Mouse (Mus musculus): Measurements from ENCODE around the gene Mettl25.
A peak's percentile ranks its signal among the peaks of the same experiment; 100 is the strongest.

Gene Mettl25

DNA sequence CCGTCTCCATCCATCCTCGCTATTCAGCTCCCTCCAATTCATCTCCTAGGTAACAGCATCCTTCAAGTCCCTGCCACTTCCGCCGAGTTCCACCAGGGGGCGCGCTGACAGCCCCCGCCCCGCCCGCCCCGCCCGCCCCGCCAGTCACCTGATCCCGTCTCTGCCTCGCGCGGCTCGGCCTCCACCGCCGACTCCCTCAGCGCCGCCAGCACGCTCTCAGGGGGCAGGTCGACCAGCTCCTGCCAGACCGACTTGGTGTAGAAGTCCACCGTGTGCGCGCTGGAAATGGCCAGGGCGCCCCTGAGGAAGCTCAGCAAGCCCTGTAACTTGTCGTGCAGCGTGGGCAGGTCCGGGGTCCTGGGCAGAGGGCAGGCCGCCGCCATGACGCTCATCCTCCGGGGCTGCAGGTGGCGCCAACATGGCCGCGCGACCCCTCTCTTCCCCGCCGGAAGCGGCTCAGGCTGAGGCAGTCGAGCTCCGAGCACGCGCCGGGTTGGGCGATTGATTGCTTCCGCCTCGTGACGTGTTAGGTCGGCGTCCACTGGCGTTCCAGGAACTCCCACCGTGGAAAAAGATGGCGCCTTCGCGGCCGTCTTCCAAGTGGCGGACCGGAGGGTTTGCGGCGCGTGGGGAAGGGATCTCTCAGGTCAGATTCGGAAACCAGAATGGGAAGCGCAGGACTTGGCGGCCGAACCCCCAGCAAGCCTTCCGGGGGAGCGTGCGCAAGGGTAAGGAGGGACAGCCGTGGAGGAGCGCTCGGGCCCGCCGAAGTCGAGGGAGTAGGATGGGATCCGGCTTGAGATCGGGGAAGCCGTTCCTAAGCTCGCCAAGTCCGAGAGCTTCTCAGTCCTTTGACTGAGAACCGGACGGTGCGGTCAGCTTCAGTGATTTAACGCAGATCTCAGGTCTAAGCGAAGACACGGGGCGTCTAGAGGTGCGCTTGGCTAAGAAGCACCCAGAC, at the start of gene Mettl25, which contains the start of gene Ccdc59:
Gene Mettl25, minus strand, starts transcription at position 453 of the 961 bp plus-strand sequence.
Gene Ccdc59, plus strand, starts transcription at position 140 of the 961 bp plus-strand sequence.
- peak; percentile 96 for DNase-seq

GRCm38 (mm10) chr10:105867312-105867711, 26.1 kb upstream of the Mettl25 start:
- no peak for DNase-seq

DNA sequence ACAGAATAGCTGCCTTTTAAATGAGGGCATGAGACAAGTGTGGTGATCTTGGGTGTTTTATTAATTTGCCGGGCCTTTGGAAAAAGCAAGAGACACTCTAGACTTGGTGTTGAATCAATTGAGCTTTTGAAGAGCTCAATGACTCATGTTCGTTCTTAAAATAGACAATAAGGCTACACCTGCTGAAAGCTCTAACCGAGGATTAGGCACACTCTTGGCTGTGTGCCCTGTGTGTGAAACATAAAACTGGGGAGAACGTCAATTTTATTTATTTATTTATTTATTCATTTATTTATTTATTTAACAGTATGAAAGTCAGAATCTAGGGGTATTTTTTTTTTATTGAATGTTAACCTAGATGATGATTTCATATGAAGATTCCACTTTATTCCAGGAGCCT, 10.0 kb upstream of the Mettl25 start:
- DNase-seq, result no peak

DNA sequence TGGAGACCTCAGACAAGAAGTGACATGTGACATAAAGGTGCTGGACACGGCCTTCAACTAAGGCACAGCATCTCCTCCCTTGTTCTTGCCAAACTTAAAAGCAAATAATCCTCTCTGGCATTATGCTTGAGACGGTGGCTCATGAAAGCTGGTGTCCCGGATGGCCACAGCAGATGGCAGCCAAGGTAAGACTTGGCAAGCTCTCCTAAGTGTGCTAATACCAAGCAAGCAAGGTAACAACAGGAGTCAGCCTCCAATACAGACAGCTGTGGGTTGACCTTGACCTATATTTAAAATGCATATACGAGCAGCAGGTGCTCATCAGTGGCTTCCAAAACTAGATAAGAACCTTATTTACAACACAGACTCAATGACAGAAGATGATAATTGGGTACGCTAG, 9.1 kb upstream of the Mettl25 start:
- DNase-seq, result peak; percentile 34

GRCm38 (mm10) chr10:105842574-105842973, 1.4 kb upstream of the Mettl25 start:
- no peak for DNase-seq

- DNase-seq, result no peak
Observed at GRCm38 (mm10) chr10:105834627-105835228, 6.5 kb downstream of the Mettl25 start.

DNA sequence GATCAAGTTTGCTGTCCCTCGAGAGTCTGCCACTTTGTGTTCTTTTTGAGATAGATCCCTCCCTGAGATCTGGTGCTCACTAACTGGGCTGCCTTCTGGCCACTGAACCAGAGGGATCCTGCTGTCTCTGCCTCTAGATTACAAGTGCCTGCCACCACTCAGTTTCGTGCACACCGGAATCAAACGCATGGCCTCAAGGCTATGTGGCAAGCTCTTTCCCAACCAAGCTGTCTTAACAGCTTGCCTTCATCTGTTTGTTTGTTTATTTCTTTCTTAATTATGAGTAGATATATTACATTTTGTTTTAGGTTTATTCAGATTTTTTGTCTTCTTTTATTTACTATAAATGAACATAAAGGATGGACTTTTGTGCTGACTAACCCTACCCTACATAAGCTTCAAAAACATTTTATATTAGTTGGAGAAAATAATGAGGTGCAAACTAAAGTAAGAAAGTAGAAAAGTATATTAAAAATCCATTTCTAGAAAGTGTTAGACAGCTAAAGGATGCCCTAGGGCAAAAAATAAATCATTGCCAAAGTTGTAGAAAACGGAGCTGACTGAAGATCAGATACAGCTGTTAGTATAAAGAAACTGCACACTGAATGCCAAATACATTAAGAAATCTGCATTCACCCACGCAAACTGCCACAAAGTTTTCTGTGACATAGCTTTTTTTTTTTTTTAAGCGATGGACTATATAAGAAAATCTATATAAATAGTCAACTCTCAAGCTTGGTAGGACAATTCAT, 34.7 kb downstream of the Mettl25 start:
- DNase-seq, result no peak

- DNase-seq, result no peak
Observed at GRCm38 (mm10) chr10:105803461-105803860, 37.7 kb downstream of the Mettl25 start.

DNA sequence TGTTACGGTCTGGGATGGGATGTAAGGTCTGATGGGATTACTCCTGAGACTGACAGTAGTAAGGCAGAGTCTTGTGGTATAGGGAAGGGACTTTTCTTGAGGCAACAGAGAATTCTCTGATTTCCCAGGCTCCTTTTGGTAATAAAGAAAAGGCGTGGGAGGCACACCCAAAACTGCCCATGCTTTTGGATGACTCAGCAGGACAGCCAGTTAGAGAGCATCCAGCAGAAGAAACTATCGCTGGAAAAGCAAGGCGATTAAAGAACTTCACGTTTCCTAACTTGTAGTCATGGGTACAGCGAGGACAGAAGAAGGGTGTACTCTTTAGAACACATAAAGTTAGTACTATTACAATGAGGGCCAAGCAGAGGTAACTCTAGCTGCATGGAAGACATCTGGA, 39.0 kb downstream of the Mettl25 start:
- no peak for DNase-seq

GRCm38 (mm10) chr10:105801147-105801546, 40.0 kb downstream of the Mettl25 start:
- no peak for DNase-seq

DNA sequence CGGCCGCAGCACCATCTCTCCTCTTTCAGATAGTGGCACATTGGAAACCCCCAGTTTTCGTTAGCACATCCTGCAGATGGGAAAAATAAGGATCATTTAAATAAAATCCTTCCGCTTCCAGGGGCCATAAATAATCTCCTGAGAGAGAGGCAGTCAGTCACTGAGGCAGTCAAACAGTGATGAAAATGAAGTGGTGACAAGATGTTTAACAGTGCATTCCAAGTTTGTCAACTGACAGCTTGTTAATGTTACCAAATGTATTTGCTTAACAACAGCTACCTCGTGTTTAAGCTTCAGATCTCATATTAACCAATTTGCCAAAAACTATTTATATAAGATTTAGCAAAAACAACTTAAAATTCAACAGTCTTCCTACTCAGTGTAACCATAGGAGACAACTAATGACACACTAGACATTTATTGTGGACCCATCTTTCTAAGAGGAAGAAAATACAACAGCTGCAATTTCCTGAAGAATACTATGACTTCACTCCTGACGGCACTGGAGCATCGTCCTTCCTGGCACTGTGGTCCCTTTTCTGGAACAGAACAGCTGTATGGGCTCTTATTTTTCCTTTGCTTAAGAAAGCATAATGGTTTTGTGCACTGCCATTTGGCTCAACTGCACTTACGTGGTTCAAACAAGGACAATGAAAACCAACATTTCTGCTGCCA, 43.8 kb downstream of the Mettl25 start:
- DNase-seq, result no peak

GRCm38 (mm10) chr10:105793776-105794552, 47.2 kb downstream of the Mettl25 start:
- no peak for DNase-seq

DNA sequence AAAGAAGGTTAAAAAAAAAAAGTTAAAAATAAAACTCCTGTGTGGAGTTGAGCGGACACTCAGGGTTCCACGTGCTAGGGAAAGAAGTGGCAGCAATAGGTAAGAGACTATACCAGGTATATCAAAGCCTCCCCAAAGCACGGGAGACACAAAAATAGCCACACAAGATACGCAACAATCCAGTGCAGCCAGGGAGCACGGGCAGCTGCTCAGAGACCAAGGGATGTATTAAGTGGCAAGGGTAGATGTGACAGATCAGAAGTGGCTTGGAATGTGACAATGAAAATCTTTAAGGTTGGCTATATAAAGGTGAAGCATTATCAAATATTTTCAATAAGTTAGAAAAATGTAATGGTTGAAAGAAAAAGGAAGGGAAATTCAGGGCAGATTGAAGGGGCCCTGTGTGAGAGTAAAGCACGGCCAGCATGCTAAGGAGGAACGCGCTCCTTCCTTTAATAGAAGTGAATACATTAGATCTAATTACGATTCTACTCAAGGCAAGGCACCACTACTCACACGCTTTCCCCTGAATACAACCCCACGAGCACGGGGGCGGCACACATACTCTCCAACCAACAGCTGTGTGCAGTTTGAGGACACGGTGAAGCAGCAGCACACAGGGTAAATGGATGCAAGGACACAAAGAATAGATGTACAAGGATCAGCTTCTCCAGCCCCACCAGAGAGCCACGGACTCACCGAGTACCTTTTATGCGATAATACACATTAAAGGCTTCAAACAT, 52.3 kb downstream of the Mettl25 start:
- no peak for DNase-seq

DNA sequence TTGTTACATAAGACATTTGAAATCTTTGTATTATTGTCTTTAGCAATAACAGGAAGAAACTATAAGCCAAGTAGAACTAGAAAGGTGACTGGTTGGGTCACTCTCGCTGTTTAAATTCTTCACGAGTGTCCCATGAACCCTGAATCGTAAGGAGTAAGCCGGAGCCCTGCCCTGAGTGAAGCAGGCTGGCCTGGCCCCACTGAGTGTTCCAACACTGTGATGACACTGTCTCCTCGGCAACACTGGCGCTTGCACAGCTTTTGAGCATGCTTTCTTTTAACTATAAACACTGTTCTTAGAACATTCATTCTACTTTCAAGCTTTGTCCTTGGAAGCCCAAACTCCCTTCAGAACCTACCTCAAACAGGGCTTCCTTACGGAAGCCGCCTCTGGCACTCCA, 57.4 kb downstream of the Mettl25 start:
- no peak for DNase-seq

- peak; percentile 59 for DNase-seq
Observed at GRCm38 (mm10) chr10:105774382-105774781, 66.8 kb downstream of the Mettl25 start.

GRCm38 (mm10) chr10:105772821-105773302, 68.3 kb downstream of the Mettl25 start:
- no peak for DNase-seq

- no peak for DNase-seq
Observed at GRCm38 (mm10) chr10:105763959-105764358, 77.2 kb downstream of the Mettl25 start.

GRCm38 (mm10) chr10:105760460-105760859, 80.7 kb downstream of the Mettl25 start:
- no peak for DNase-seq

- DNase-seq, result no peak
Observed at GRCm38 (mm10) chr10:105760046-105760445, 81.1 kb downstream of the Mettl25 start.

GRCm38 (mm10) chr10:105753831-105754605, 87.2 kb downstream of the Mettl25 start:
- DNase-seq, result no peak

Measured in cerebellum, adult 11-12 months (tissue).